Mouse (Mus musculus): ENCODE results near the gene Mrpl21.

Gene Mrpl21

GRCm38 (mm10) chr19:3297775-3298174 lies 15.1 kb downstream of the Mrpl21 start:
- in situ Hi-C loops (cut with MboI, MseI): no loop called here

- in situ Hi-C loops (cut with MboI, MseI): no loop called here
Measured at GRCm38 (mm10) chr19:3304017-3304416, 21.3 kb downstream of the Mrpl21 start.

- in situ Hi-C loops (cut with MboI, MseI): no loop called here
Measured at GRCm38 (mm10) chr19:3307175-3307949, 24.7 kb downstream of the Mrpl21 start.

- in situ Hi-C loops (cut with MboI, MseI): no loop called here
Measured at GRCm38 (mm10) chr19:3319341-3319740, 36.6 kb downstream of the Mrpl21 start.

- in situ Hi-C loops (cut with MboI, MseI): no loop called here
Measured at GRCm38 (mm10) chr19:3320086-3320485, 37.4 kb downstream of the Mrpl21 start.

- in situ Hi-C loops (cut with MboI, MseI): no loop called here
Measured at GRCm38 (mm10) chr19:3320801-3321200, 38.1 kb downstream of the Mrpl21 start.

- in situ Hi-C loops (cut with MboI, MseI): no loop called here
Measured at GRCm38 (mm10) chr19:3321617-3322016, 38.9 kb downstream of the Mrpl21 start.

GRCm38 (mm10) chr19:3322261-3322969 lies 39.7 kb downstream of the Mrpl21 start, which contains the start of gene Cpt1a:
Cpt1a (plus strand) TSS chr19:3322334.
- in situ Hi-C loops (cut with MboI, MseI): no loop called here

- in situ Hi-C loops (cut with MboI, MseI): no loop called here
Measured at GRCm38 (mm10) chr19:3323201-3323621, 40.5 kb downstream of the Mrpl21 start.

- in situ Hi-C loops (cut with MboI, MseI): no loop called here
Measured at GRCm38 (mm10) chr19:3323753-3324270, 41.1 kb downstream of the Mrpl21 start.

GRCm38 (mm10) chr19:3324271-3324811 lies 41.6 kb downstream of the Mrpl21 start:
- in situ Hi-C loops (cut with MboI, MseI): no loop called here

- in situ Hi-C loops (cut with MboI, MseI): no loop called here
Measured at GRCm38 (mm10) chr19:3324931-3325711, 42.4 kb downstream of the Mrpl21 start.

- in situ Hi-C loops (cut with MboI, MseI): no loop called here
Measured at GRCm38 (mm10) chr19:3325771-3326478, 43.2 kb downstream of the Mrpl21 start.

GRCm38 (mm10) chr19:3326479-3327047 lies 43.9 kb downstream of the Mrpl21 start:
- in situ Hi-C loops (cut with MboI, MseI): no loop called here

- in situ Hi-C loops (cut with MboI, MseI): loop anchor here (5.0 kb wide), 1 partner anchor 54 kb away; the partner anchor contains the start of gene Tesmin
Measured at GRCm38 (mm10) chr19:3333247-3333646, 50.5 kb downstream of the Mrpl21 start.

- in situ Hi-C loops (cut with MboI, MseI): loop anchor here (5.0 kb wide), 1 partner anchor 53 kb away; the partner anchor contains the start of gene Tesmin
Measured at GRCm38 (mm10) chr19:3333694-3334515, 51.2 kb downstream of the Mrpl21 start.

- in situ Hi-C loops (cut with MboI, MseI): loop anchor here (5.0 kb wide), 1 partner anchor 53 kb away; the partner anchor contains the start of gene Tesmin
Measured at GRCm38 (mm10) chr19:3334550-3334949, 51.8 kb downstream of the Mrpl21 start.

- in situ Hi-C loops (cut with MboI, MseI): no loop called here
Measured at GRCm38 (mm10) chr19:3335917-3336316, 53.2 kb downstream of the Mrpl21 start.

- in situ Hi-C loops (cut with MboI, MseI): no loop called here
Measured at GRCm38 (mm10) chr19:3336485-3337255, 54.0 kb downstream of the Mrpl21 start.

All from T-helper 2 cell (primary cell).